Mouse (Mus musculus) liver, embryonic 16.5 days (tissue): ENCODE measurements around the gene Cdc42bpa. TPM values are rescaled to one million over a fixed set of nuclear protein-coding genes. Genes with fewer than 3 reads are reported as not detected.
A peak's percentile ranks its signal among the peaks of the same experiment; 100 is the strongest.

Experiments used
- ATAC-seq: fragments of 200-750 bp; cut with Nextera tagmentation; 2 replicates; pipeline ENCODE4 v1.8.0; 2017; ENCODE audit warnings: low read depth, mild to moderate bottlenecking, moderate number of reproducible peaks, moderate library complexity
- H3K27ac ChIP-seq: fragments of 300-500 bp; sonication (generic); 2 replicates; pipeline ENCODE4 v1.5.1; 2014; ENCODE audit warnings: mild to moderate bottlenecking, low read length
- H3K27me3 ChIP-seq: fragments of 300-500 bp; sonication (generic); 2 replicates; pipeline ENCODE4 v1.6.1; 2014; ENCODE audit warnings: low read depth, low read length, mixed read lengths; ENCODE audit not compliant: control insufficient read depth, insufficient read depth
- H3K36me3 ChIP-seq: fragments of 300-500 bp; sonication (generic); 2 replicates; pipeline ENCODE4 v1.6.1; 2014; ENCODE audit warnings: mild to moderate bottlenecking; ENCODE audit not compliant: control insufficient read depth, insufficient read depth
- H3K4me1 ChIP-seq: fragments of 300-500 bp; sonication (generic); 2 replicates; pipeline ENCODE4 v1.6.1; 2014; ENCODE audit warnings: low read depth, low read length, mixed read lengths; ENCODE audit not compliant: control insufficient read depth
- H3K4me2 ChIP-seq: fragments of 300-500 bp; sonication (generic); 2 replicates; pipeline ENCODE4 v1.6.1; 2014; ENCODE audit warnings: low read depth, low read length, mixed read lengths
- H3K4me3 ChIP-seq: fragments of 300-500 bp; sonication (generic); 2 replicates; pipeline ENCODE4 v1.5.1; 2014; ENCODE audit warnings: low read depth, mild to moderate bottlenecking, low read length
- H3K9ac ChIP-seq: fragments of 300-500 bp; sonication (generic); 2 replicates; pipeline ENCODE4 v1.6.1; 2014; ENCODE audit warnings: low read depth, low read length
- H3K9me3 ChIP-seq: fragments of 300-500 bp; sonication (generic); replicated peaks from 2 replicates; pipeline ENCODE4 v1.6.1; 2016; ENCODE audit warnings: low read length; ENCODE audit not compliant: control insufficient read depth
- WGBS: fragments of 180-500 bp; shearing (Covaris S2); extraction: QIAGEN DNeasy Blood & Tissue Kit; methylation state at CpG from one replicate; pipeline ENCODE4 v1.1.7; 2014; ENCODE audit not compliant: insufficient replicate concordance; 5-methylcytosine and 5-hydroxymethylcytosine counted together
- polyA plus RNA-seq: library from polyadenylated mRNA; unstranded; fragments of >200 nt; fragmentation: Nextera tagmentation; extraction: Ambion mirVana; gene quantifications from 2 replicates; pipeline ENCODE4 v1.2.1, GENCODE M21; 2015

Gene Cdc42bpa
- polyA plus RNA-seq, 1 experiment from 2014 or later = 6.7 TPM

GRCm38 (mm10) chr1:180191651-180192220, 231.5 kb downstream of the Cdc42bpa start:
- Histone ChIP-seq H3K27ac (no peak overlapping the region), H3K9ac (no peak overlapping the region), H3K9me3 (no peaks in the 10 kb centered on the region), H3K36me3 (no peaks in the 10 kb centered on the region), H3K4me1 (peaks cover 19% of the 10 kb centered on the region), H3K27me3 (no peaks in the 10 kb centered on the region), H3K4me2 (no peak overlapping the region), H3K4me3 (no peak overlapping the region)
- ATAC-seq = no peak
- 47% methylated on average over 7 of the region's 7 CpGs for WGBS

GRCm38 (mm10) chr1:180192866-180193265, 232.6 kb downstream of the Cdc42bpa start:
- 12% methylated on average over 4 of the region's 4 CpGs for WGBS
- ATAC-seq = no peak
- Histone ChIP-seq H3K4me1 (peaks cover 19% of the 10 kb centered on the region), H3K4me3 (no peak overlapping the region), H3K36me3 (no peaks in the 10 kb centered on the region), H3K9me3 (no peaks in the 10 kb centered on the region), H3K9ac (no peak overlapping the region), H3K27me3 (no peaks in the 10 kb centered on the region), H3K27ac (no peak overlapping the region), H3K4me2 (no peak overlapping the region)

- no peak for ATAC-seq
- Histone ChIP-seq H3K9me3 (no peaks in the 10 kb centered on the region), H3K9ac (no peak overlapping the region), H3K36me3 (no peaks in the 10 kb centered on the region), H3K4me2 (no peak overlapping the region), H3K27me3 (no peaks in the 10 kb centered on the region), H3K4me3 (no peak overlapping the region), H3K4me1 (peaks cover 19% of the 10 kb centered on the region), H3K27ac (no peak overlapping the region)
- 64% methylated on average over 8 of the region's 8 CpGs for WGBS
These were observed 233.2 kb downstream of the Cdc42bpa start for GRCm38 (mm10) chr1:180193391-180193935.

- H3K4me1 ChIP-seq = peaks cover 19% of the 10 kb centered on the region
- WGBS = 74% methylated on average over 9 of the region's 9 CpGs
- H3K36me3 ChIP-seq = no peaks in the 10 kb centered on the region
- H3K27me3 ChIP-seq = no peaks in the 10 kb centered on the region
- H3K27ac ChIP-seq = peak overlapping the region; percentile 82; the same call in 1 of the 2 replicates
- H3K9me3 ChIP-seq = no peaks in the 10 kb centered on the region
- H3K9ac ChIP-seq = no peak overlapping the region
- no peak for ATAC-seq
- no peak overlapping the region for H3K4me3 ChIP-seq
- H3K4me2 ChIP-seq = peak overlapping the region; percentile 91
These were observed 233.8 kb downstream of the Cdc42bpa start for GRCm38 (mm10) chr1:180194048-180194447.

- Histone ChIP-seq H3K27ac (peak overlapping the region; percentile 82), H3K36me3 (no peaks in the 10 kb centered on the region), H3K27me3 (no peaks in the 10 kb centered on the region), H3K4me1 (peaks cover 19% of the 10 kb centered on the region), H3K4me2 (peak overlapping the region; percentile 91), H3K4me3 (peak overlapping the region; percentile 76), H3K9ac (peak overlapping the region; percentile 66), H3K9me3 (no peaks in the 10 kb centered on the region)
- 19% methylated on average over 9 of the region's 9 CpGs for WGBS
- peak; percentile 40 for ATAC-seq
These were observed 234.7 kb downstream of the Cdc42bpa start for GRCm38 (mm10) chr1:180194781-180195471.

- Histone ChIP-seq H3K9ac (peak overlapping the region; percentile 66), H3K27me3 (no peaks in the 10 kb centered on the region), H3K4me1 (peaks cover 19% of the 10 kb centered on the region), H3K9me3 (no peaks in the 10 kb centered on the region), H3K4me2 (peak overlapping the region; percentile 91), H3K36me3 (no peaks in the 10 kb centered on the region), H3K27ac (peak overlapping the region; percentile 82), H3K4me3 (peak overlapping the region; percentile 76)
- peak; percentile 99 for ATAC-seq
- WGBS = under 1% methylated on average over 57 of the region's 57 CpGs
These were observed 235.6 kb downstream of the Cdc42bpa start for GRCm38 (mm10) chr1:180195703-180196381.

GRCm38 (mm10) chr1:180196508-180196907, 236.2 kb downstream of the Cdc42bpa start:
- H3K4me2 ChIP-seq = peak overlapping the region; percentile 91
- no peaks in the 10 kb centered on the region for H3K36me3 ChIP-seq
- peak overlapping the region; percentile 58 for H3K9ac ChIP-seq
- no peak for ATAC-seq
- H3K27me3 ChIP-seq = no peaks in the 10 kb centered on the region
- peaks cover 19% of the 10 kb centered on the region for H3K4me1 ChIP-seq
- H3K27ac ChIP-seq = peak overlapping the region; percentile 53; the same call in 1 of the 2 replicates
- 84% methylated on average over 9 of the region's 9 CpGs for WGBS
- H3K9me3 ChIP-seq = no peaks in the 10 kb centered on the region
- peak overlapping the region; percentile 76 for H3K4me3 ChIP-seq

- no peak overlapping the region for H3K9ac ChIP-seq
- H3K4me2 ChIP-seq = no peak overlapping the region
- WGBS = 56% methylated on average over 3 of the region's 3 CpGs
- no peak for ATAC-seq
- no peaks in the 10 kb centered on the region for H3K27me3 ChIP-seq
- H3K36me3 ChIP-seq = no peaks in the 10 kb centered on the region
- no peak overlapping the region for H3K4me3 ChIP-seq
- H3K9me3 ChIP-seq = no peaks in the 10 kb centered on the region
- H3K4me1 ChIP-seq = peaks cover 14% of the 10 kb centered on the region
- H3K27ac ChIP-seq = no peak overlapping the region
These were observed 237.7 kb downstream of the Cdc42bpa start for GRCm38 (mm10) chr1:180197956-180198355.
